Mouse (Mus musculus) lung, adult 18-20 months (tissue): Measurements from ENCODE around the gene Hrk.

Experiments used
- DNase-seq, 2 experiments: peaks; one replicate each; pipeline ENCODE4 v3.0.0; 2022; ENCODE audit warnings: mixed read lengths in 2 of 2

Hrk gene

DNA sequence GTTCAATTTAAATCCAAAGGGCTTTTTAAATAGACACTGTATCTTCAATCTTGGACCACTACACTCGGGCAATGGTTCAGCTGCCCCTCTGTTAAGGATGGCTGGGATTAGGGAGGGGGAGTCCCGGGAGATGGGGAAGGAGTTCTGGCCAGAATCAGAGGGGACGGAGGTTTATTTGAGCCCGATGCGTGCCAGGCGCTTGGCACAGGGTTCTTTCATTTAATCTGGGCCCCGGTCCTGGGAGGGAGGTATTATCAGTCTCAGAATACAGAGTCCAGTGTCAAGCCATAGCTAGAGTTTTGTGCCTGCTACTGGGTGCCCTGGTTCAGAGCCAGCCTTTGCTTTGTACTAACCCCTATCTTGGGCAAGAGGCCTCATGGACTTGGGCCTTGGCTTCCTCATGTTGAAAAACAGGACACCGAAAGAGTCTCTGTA lies 3.1 kb downstream of the Hrk start:
- DNase-seq, result no peak

DNA sequence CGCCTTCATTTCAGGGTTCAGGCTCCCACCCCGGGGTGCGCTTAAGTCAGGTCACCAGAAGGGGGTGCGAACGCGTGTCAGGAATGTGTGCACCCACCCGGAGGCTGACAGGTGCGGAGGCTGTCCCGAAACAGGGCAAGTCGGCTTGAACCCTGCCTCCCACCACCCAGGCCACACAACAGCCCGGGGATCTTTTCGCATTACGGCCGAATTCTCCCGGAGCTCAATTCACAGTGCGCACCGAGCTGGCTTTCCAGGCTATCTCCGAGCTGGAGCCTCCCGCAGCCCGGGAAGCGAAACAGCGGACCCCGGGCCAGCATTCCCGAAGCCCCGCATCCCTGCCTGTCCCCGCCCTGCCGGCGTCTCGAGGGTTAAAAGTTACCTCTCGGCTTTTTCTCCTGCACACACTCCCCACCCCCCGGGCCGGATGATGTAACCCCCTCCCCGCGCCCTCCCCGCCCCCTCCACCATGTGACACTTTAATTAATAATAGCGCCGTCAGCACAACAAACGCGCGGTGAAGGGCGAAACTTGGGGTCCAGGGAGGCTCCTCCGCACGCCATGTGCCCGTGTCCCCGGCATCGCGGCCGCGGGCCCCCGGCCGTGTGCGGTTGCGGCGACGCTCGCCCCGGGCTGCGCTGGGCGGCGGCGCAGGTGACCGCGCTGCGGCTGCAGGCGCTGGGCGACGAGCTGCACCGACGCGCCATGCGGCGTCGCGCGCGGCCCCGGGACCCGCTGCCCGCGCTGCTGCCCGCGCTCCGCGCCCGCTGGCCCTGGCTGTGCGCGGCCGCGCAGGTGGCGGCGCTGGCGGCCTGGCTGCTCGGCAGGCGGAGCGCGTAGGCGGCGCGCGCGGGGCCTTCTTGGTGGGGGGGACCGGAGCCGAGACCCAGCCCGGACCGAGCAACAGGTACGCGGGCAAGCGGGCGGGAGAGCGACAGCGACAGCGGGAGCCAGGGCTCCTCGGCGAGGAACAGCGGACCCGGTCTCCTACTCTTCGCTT lies 5.1 kb downstream of the Hrk start:
- no peak for DNase-seq

DNA sequence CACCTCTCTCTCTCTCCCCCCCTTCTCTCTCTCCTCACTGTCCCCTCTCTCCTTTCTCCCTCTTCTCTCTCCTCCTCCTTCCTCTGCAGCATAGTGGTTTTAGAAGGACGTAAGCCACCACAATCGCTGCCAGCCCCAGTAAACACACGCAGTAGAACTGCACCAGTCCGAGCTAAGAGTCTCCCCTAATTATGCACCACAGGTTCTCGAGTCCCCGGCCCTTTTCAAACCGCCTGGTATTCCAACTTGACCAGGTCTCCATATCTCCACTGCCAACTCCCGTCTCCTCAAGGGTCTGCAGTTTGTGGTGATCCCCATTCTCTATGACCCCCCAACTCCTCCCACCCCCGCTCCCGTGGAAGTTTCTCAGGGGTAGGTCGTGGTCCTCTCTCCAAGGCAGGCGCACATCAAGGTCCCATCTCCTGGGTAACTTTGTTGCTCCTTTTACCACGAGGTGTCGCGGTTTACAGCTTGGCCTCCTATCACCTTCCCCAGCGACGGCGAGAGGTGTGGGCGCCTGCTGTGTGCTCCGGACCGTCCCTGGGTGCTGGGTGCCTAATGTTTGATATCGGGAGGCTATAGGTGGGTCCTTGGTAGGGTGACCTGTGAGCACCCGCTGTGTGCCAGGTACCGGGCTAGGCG lies 6.6 kb downstream of the Hrk start:
- peak in 1 of 2 experiments; percentile 24 for DNase-seq

DNA sequence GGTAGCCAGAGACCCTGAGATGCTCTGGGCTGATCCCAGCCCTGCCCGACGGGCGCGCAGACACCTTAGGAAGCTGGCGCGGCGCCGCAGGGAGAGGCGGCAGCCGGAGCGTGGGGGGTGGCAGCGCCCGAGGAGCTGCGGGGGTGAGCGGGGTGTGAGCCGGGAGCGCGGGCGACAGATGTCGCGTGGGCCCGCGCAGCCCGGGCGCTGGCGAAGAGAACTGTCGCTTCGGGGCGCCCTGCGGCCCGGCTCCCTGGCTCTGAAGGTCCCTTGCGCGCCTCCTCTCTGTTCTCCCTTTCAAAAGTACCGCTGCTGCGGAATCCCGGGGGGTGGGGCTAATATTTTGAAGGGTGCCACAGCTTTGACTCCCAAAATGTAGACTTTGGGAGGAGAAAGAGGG lies 7.2 kb downstream of the Hrk start:
- no peak for DNase-seq

DNA sequence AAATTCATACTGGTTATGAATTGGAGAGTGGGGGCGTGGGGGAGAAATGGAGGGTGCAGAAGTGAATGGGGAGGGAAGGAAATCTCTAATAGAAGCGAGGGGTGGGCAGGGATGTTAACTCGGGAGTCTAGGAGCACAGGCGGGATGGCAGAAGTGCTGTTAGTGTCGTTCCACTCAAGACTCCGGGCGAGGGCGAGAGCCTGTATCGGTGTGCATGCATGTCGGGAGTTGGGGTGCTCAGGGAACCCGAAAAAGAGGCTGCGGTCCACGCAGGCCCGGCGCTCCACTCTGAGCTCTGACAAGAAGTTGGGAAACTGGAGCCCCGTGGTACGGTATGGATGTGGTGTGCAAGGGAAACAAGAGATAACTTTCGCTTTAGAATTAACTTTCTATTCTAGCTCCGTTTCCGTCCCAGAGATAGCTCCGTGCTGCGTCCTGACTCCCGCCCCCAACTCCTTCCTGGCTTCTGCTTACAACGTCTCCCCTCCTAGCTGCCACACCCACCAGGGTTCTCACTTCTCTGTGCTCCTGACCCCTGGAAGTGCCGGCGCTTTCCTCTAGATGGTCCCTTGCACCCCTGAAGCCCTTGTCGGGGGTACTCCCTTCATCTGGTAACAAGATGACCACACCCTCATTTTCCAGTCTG lies 7.8 kb downstream of the Hrk start:
- no peak for DNase-seq

DNA sequence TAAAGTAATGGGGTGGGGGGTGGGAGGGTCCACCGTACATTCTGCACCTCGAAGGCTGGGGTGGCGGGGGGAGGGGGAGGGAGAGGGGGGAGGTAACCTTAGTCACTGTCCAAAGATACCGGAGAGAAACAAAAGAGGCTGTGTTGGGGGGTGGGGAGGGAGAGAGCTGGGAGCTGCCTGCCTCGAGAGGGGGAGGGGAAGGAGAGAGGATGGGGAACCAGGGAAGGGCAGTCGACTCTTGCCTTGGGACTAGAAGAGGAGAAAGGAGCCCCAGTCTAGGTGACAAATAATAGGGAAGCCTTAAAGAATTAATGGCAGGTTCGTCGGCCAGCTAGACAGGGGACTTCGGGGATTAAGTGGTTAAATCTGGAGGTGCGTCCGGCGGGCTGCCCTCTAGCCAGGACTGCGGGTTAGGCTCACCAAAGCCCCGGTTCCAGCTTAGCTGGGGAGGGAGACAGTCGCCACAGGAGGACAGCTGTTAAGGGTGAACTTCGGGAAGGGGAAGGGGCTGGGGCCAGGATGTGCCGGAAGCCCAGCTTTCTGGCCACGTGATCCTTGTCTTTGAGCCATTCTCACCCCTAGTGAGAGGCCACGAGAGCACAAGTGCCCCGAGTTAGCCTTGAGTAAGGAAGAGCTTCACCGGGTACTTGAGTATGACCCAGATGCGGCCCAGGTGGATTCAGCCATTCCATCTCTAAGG lies 10.0 kb downstream of the Hrk start:
- no peak for DNase-seq

DNA sequence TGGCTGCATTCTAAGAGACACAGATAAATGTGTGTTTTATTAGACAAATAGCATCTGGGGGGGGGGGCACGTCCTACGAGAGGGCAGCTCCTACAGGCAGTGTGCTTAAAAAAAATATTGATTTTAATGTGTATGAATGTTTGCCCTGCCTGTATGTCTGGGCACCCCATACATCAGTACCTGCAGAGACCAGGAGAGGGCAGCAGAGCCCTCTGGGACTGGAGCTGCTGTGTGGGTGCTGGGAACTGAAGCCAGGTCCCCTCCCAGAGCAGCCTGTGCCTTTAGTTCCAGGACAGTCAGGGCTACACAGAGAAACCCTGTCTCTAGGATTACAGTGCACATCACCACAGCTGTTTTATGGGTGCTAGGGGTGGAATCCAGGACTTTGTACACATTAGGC lies 10.7 kb downstream of the Hrk start:
- DNase-seq, result no peak

DNA sequence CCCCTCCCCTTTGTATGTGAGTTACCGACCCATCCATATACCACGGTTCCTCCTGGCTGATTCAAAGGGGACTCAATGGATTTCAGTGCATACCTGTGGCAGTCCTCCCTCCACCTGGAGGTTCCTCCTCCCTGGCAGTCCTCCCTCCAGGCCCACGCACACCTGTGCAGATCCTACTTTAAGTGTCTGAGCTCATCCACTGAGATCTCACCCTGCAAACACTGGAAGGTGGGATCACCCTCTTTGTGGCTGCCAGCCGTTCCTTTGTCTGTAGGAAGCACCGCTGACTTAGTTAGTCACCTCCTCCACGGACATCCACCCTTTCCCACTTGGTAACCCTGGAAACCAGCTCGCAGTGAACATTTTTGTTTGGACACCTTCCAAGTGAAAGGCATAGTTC lies 13.2 kb downstream of the Hrk start:
- DNase-seq, result no peak

DNA sequence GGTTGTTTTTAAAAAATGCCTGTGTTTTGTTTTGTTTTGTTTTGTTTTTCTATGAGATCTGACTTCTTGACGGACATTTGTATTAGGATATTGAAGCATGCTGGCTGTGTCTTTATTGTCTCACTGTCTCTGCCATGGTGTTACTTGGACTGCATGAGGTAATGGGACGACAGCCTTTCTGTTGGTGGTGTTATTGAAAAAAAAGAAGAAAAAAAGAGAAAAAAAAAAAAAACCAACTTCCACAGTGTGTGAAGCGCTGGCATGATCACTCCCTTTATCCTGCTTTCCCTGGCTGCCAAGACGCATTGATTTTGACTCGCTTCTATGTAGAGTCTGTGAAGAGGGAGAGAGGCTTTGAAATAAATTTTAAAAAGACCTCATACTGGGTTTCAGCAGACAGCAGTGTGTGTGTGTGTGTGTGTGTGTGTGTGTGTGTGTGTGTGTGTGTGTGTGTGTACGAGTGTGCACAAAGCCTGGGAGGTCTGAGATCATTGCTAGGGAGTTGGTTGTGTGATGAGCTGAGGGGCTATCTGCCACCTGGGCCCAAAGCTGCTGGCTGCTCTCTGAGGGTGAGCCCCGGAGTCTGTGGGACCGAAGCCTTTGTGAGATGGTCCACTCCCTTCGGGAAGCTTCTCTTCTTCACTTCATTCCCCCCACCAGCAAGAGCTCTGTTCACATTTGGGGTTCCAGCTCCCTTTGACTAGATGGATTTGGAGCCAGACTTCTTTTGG lies 22.6 kb downstream of the Hrk start:
- DNase-seq, result no peak

DNA sequence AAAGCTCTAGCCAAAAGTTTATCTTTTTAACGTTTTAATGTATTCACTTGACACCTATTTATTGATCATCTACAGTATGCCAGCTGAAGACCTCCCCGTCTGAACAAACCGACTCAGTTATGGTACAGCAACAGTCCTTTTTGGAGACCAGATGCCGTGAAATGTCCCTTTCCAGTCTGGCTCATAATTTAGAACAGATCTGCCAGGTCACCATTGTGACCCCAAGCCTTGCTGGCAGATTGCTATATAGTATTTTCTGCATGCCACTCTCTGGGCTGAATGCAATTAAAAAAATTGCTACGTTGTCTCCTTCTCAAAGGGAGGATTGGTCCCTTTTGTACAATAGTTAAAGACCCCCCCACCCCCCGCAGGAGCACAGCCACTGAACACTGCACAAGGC lies 23.9 kb downstream of the Hrk start:
- DNase-seq, result no peak

DNA sequence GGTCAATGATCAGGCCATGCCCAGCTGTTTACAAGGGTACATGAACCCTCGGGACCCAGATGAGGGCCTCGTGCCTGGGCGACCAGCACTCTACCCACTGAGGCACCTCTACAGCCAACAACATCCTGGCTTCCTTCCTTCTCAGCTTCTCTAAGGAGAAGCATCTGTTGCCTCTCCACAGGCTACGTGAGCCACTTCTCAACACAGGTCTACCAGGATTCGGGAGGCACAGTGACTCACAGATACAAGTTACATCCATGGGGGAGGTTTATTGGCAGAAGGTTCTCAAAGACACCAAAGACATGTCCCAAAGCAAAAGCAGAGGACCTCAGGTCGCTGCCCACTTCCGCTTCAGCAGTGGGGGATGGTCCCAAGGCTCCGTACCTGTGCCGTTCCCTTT lies 26.0 kb downstream of the Hrk start:
- no peak for DNase-seq

DNA sequence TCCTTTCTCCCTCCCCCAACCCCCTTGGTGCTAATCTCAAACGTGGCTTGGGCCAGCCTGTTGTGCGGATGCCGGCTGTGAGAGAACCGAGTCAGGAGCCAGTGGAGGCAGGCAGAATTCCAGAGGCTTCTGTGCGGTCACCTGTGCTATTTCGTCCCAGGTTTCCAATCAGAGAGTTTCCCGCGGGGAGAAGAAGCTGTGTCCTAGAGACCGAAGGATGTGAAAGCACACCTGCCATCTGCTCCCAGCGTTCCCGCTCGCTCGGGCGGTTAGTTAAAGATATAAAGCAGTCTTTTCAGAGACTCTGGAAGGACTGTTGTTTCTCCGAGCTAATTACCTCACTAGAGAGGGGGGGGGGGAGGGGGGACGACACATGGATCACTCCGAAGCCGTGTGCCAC lies 27.8 kb downstream of the Hrk start:
- no peak for DNase-seq

DNA sequence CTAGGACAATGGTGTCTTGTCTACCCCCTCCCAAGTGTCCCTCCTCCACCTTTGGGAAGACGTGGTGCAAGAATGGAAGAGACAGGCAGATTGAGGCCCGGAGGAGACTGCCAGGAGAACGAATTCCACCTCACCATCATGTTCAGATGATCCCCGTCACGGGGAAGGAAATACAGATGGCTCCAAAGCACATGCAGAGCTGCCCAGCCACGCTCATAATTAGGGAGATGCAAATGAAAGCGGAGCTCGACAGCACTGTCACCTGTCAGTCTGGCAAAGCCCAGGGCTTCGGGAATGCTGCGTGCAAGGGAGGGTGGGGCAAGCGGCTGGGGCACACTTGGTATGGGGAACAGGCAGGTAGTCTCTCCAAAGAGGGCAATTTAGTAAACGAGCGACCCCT lies 33.0 kb downstream of the Hrk start:
- DNase-seq, result no peak

DNA sequence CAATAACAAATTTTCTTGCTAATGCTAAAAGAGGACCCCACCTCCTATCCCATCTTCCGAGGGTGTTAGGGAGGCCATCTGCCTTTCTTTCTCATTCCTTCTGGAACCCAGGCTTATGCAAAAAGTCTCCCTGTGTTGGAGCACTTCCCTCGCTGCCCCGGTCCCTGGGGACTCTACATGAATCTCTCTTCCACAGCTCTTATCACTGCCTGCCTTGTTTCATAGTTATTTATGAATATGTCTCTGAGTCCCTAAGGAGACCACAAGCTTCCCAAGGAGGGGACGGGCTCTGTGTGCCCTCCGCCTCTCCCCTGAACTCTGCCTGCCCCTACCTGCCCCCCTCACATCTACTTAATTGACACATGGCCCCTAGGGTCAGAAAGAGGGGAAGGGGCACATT lies 35.2 kb downstream of the Hrk start:
- no peak for DNase-seq

DNA sequence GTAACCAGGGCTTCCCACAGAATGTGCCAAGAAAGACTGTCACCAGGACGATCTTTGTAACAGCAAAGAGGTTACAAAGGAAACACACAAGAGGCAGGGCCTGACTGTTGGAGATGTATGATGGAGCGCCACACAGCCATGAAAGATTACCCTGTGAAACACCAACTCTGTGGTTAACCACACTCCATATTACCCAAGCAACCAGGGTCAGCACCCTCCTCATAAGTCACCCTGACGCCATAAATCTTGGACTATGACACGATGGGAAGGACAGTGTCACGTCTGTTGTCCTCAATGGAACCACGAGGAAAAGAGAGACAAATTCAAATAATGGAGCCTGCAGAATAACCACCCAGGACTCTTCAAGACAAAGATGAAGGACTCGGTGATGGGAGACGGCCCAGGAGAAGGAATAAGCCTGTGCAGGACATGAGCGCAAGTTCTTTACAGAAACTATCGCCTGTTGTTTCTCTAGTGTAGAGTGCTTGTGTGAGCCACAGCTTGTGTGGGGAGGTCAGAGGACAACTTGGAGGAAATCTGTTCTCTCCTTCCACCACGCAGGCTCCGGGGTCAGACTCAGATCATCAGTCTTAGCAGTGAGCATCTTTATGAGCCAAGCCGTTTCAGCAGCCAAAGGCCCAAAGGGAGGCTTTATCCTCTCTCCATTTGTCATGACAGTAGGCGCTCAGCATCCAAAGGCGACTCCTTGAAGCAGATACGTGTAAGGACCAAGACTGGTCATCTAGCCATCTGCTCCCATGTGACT lies 40.4 kb downstream of the Hrk start:
- no peak for DNase-seq

DNA sequence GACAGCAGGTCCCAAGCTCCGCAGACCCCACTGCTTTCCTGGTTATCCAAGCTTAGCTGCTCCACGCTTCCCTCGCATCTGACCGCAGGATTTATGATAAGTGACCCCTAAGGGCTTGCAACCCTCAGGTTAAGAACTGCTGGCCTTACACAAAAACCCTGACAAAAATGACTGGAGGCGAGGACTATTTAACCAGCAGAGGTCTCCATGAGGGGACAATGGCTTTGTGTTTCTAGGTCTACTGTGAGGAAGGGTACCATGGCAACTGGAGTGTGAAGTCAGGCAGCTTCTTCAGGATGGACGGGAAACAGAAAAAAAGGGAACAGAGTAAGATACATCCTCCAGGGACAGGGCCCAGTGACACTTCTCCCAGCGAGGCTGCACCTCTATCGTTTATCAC lies 41.4 kb downstream of the Hrk start:
- DNase-seq, result no peak

DNA sequence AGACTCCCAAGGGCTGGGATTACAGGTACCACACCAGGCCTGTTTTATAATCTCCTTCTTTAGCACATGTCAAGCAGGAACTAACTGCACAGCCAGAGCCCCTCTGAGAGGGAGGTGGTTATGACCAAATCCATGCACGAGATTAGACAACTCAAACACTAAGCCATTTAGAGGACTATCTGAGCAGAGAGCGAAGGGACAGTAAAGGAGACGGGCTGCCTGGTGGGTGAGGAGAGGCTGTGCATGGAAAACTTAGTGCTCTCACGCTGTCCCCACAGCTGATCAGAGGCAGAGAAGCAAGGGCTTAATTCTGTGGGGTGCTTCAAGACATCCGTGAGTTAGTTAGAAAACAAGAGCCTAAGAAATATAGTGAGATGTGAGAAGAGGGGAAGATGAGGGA lies 49.6 kb downstream of the Hrk start:
- no peak for DNase-seq

DNA sequence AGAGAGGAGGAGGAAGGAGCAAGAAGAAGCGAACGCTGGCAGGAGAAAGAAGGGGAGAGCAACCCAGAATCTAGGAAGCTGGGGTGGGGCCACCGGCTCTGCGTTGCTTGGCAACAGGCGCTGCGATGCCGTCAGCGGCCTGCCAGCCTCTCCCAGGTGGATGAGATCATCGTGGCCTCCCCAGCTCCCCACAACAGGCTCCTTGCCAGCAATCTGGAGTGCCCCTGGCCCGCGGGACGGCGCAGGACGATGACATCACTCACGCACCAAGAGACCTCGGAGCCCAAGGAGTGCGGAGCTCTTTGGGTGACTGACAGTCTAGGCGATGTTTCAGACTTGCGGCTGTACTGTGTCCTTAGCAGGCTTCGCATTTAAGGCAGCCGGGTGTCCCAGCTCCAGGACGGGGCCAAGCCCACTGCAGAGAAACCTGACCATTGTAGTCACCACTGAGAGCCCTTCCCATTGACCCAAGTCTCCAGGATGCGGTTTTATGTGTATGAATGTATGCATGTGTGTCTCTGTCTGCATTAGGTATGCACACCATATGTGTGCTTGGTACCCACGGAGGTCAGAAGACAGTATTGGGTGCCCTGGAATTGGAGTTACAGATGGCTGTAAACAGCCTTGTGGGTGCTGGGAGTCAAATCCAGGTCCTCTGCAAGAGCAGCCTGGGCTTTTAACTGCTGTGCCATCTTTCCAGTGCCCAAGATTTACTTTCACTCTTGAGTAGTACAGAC lies 50.1 kb downstream of the Hrk start:
- DNase-seq, result peak; percentile 79 to 88

DNA sequence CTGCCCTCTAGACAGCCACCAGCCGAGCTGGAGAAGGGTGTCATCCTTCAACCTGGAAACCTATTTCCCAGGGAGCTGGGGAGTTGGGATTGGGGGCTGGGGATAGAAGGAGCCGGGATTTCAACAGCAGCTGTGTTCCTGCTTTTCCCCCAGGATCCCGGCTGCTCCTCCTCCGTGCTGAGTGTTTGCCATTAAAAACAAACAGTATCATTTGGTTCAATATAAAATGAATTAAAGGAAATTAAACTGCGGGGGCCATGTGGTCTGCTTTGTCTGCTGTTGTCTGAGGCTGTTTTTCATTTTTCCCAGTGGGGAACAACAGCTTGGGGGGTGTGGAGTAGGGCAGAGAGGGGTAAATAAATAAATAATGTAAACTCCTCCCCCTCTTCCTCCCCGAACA lies 53.0 kb downstream of the Hrk start:
- DNase-seq, result no peak

DNA sequence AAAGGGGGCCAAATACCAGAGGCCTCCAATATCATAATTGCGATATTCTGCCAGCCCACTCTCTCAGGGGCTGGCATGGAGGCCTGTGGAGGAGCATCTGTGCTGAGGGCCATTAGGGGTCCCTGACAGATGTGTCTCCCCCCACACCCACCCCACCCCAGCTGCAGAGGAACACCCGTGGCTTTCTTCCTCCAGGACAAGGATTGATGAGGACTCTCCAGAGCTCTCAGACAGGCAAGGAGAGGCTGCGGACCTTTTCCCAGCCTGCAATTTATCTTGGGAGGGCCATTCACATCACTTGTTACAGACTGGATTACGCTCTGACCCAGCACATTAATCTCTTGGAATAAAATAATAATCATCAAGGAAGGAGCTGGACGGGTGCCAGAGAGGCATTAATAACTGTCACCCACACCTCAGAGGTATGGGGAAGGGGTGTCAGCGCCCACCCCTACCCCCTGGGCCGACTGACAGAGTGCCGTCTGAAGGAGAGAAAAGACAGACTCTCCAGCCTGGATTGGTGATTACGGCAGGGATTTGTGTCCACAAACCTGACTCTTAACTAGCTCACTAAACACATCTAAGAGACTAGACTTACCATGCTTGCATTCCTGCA lies 58.8 kb downstream of the Hrk start:
- no peak for DNase-seq
